Mouse (Mus musculus): ENCODE measurements at regions not wholly inside any gene's neighbourhood (a gene's known extent, or its start where the extent isn't known, plus 50 kb on each side); places are given as distances from the start of the nearest gene placed in this dataset.

- H3K4me1 ChIP-seq (ENCODE audit: control insufficient read depth in 2 of 2, insufficient read depth in 2 of 2, low read length in 2 of 2, poor library complexity in 1 of 2) = no peaks in the 10 kb centered on the region
- no peaks in the 10 kb centered on the region for H3K36me3 ChIP-seq (ENCODE audit: control insufficient read depth, insufficient read depth, low read length, poor library complexity, severe bottlenecking)
- H3K4me3 ChIP-seq (ENCODE audit: insufficient read depth in 1 of 2, low read depth in 1 of 2, low read length in 2 of 2, poor library complexity in 1 of 2, severe bottlenecking in 1 of 2) = no peak overlapping the region
- TF ChIP-seq ZC3H11A (IDR thresholded peaks at IDR 0.05; ENCODE audit: borderline replicate concordance, low read depth, low read length) (no peak), CHD2 (IDR thresholded peaks at IDR 0.05; ENCODE audit: low read depth, low read length) (no peak), ZNF384 (IDR thresholded peaks at IDR 0.05; ENCODE audit: low read depth, low read length) (no peak), HCFC1 (IDR thresholded peaks at IDR 0.05; ENCODE audit: borderline replicate concordance, insufficient read depth, low read length) (no peak), MAFK (IDR thresholded peaks at IDR 0.05; ENCODE audit: insufficient read depth, low read depth, low read length) (no peak)
- in situ Hi-C loops (cut with MboI; ENCODE audit: low sequenced_read_pairs in 2 of 2, unreplicated experiment in 2 of 2) = no loop called here
- no peak overlapping the region for H3K9ac ChIP-seq (ENCODE audit: insufficient read depth, low read depth, low read length, poor library complexity, severe bottlenecking)
- H3K27ac ChIP-seq (ENCODE audit: insufficient read depth, low read depth, low read length, poor library complexity, severe bottlenecking) = no peak overlapping the region
- DNase-seq (ENCODE audit: low read depth, low spot score) = no peak
- H3K9me3 ChIP-seq (ENCODE audit: control insufficient read depth, insufficient read depth, low read depth, low read length) = no peaks in the 10 kb centered on the region
Observed at GRCm38 (mm10) chr10:47185487-47185886, 1607.9 kb downstream of the Hace1 start.

GRCm38 (mm10) chr10:47216204-47216603 is 1638.6 kb downstream of the Hace1 start:
- H3K4me1 ChIP-seq (ENCODE audit: control insufficient read depth in 2 of 2, insufficient read depth in 2 of 2, low read length in 2 of 2, poor library complexity in 1 of 2) = no peaks in the 10 kb centered on the region
- no peak overlapping the region for H3K27ac ChIP-seq (ENCODE audit: insufficient read depth, low read depth, low read length, poor library complexity, severe bottlenecking)
- H3K4me3 ChIP-seq (ENCODE audit: insufficient read depth in 1 of 2, low read depth in 1 of 2, low read length in 2 of 2, poor library complexity in 1 of 2, severe bottlenecking in 1 of 2) = no peak overlapping the region
- no peak for DNase-seq (ENCODE audit: low read depth, low spot score)
- no peak for TF ChIP-seq ZC3H11A (IDR thresholded peaks at IDR 0.05; ENCODE audit: borderline replicate concordance, low read depth, low read length)
- TF ChIP-seq MAFK (IDR thresholded peaks at IDR 0.05; ENCODE audit: insufficient read depth, low read depth, low read length) = no peak
- no peak for TF ChIP-seq HCFC1 (IDR thresholded peaks at IDR 0.05; ENCODE audit: borderline replicate concordance, insufficient read depth, low read length)
- no peak for TF ChIP-seq CHD2 (IDR thresholded peaks at IDR 0.05; ENCODE audit: low read depth, low read length)
- no peak for TF ChIP-seq ZNF384 (IDR thresholded peaks at IDR 0.05; ENCODE audit: low read depth, low read length)
- H3K36me3 ChIP-seq (ENCODE audit: control insufficient read depth, insufficient read depth, low read length, poor library complexity, severe bottlenecking) = no peaks in the 10 kb centered on the region
- no peaks in the 10 kb centered on the region for H3K9me3 ChIP-seq (ENCODE audit: control insufficient read depth, insufficient read depth, low read depth, low read length)
- no peak overlapping the region for H3K9ac ChIP-seq (ENCODE audit: insufficient read depth, low read depth, low read length, poor library complexity, severe bottlenecking)
- in situ Hi-C loops (cut with MboI; ENCODE audit: low sequenced_read_pairs in 2 of 2, unreplicated experiment in 2 of 2) = no loop called here

- Histone ChIP-seq H3K27ac (ENCODE audit: insufficient read depth, low read depth, low read length, poor library complexity, severe bottlenecking) (no peak overlapping the region), H3K4me1 (ENCODE audit: control insufficient read depth in 2 of 2, insufficient read depth in 2 of 2, low read length in 2 of 2, poor library complexity in 1 of 2) (no peaks in the 10 kb centered on the region), H3K9ac (ENCODE audit: insufficient read depth, low read depth, low read length, poor library complexity, severe bottlenecking) (no peak overlapping the region), H3K36me3 (ENCODE audit: control insufficient read depth, insufficient read depth, low read length, poor library complexity, severe bottlenecking) (no peaks in the 10 kb centered on the region), H3K4me3 (ENCODE audit: insufficient read depth in 1 of 2, low read depth in 1 of 2, low read length in 2 of 2, poor library complexity in 1 of 2, severe bottlenecking in 1 of 2) (no peak overlapping the region), H3K9me3 (ENCODE audit: control insufficient read depth, insufficient read depth, low read depth, low read length) (no peaks in the 10 kb centered on the region)
- TF ChIP-seq HCFC1 (IDR thresholded peaks at IDR 0.05; ENCODE audit: borderline replicate concordance, insufficient read depth, low read length) = no peak
- TF ChIP-seq ZNF384 (IDR thresholded peaks at IDR 0.05; ENCODE audit: low read depth, low read length) = no peak
- TF ChIP-seq ZC3H11A (IDR thresholded peaks at IDR 0.05; ENCODE audit: borderline replicate concordance, low read depth, low read length) = no peak
- no peak for TF ChIP-seq CHD2 (IDR thresholded peaks at IDR 0.05; ENCODE audit: low read depth, low read length)
- no peak for TF ChIP-seq MAFK (IDR thresholded peaks at IDR 0.05; ENCODE audit: insufficient read depth, low read depth, low read length)
- DNase-seq (ENCODE audit: low read depth, low spot score) = no peak
- in situ Hi-C loops (cut with MboI; ENCODE audit: low sequenced_read_pairs in 2 of 2, unreplicated experiment in 2 of 2) = no loop called here
Observed at GRCm38 (mm10) chr10:47263039-47263438, 1685.4 kb downstream of the Hace1 start.

- H3K4me1 ChIP-seq (ENCODE audit: control insufficient read depth in 2 of 2, insufficient read depth in 2 of 2, low read length in 2 of 2, poor library complexity in 1 of 2) = no peaks in the 10 kb centered on the region
- no peaks in the 10 kb centered on the region for H3K36me3 ChIP-seq (ENCODE audit: control insufficient read depth, insufficient read depth, low read length, poor library complexity, severe bottlenecking)
- in situ Hi-C loops (cut with MboI; ENCODE audit: low sequenced_read_pairs in 2 of 2, unreplicated experiment in 2 of 2) = no loop called here
- H3K4me3 ChIP-seq (ENCODE audit: insufficient read depth in 1 of 2, low read depth in 1 of 2, low read length in 2 of 2, poor library complexity in 1 of 2, severe bottlenecking in 1 of 2) = no peak overlapping the region
- peak; percentile 59 for DNase-seq (ENCODE audit: low read depth, low spot score)
- no peaks in the 10 kb centered on the region for H3K9me3 ChIP-seq (ENCODE audit: control insufficient read depth, insufficient read depth, low read depth, low read length)
- no peak overlapping the region for H3K27ac ChIP-seq (ENCODE audit: insufficient read depth, low read depth, low read length, poor library complexity, severe bottlenecking)
- no peak overlapping the region for H3K9ac ChIP-seq (ENCODE audit: insufficient read depth, low read depth, low read length, poor library complexity, severe bottlenecking)
- TF ChIP-seq ZC3H11A (IDR thresholded peaks at IDR 0.05; ENCODE audit: borderline replicate concordance, low read depth, low read length) (no peak), ZNF384 (IDR thresholded peaks at IDR 0.05; ENCODE audit: low read depth, low read length) (no peak)
Observed at GRCm38 (mm10) chr10:47285700-47286099, 1708.1 kb downstream of the Hace1 start.

DNA sequence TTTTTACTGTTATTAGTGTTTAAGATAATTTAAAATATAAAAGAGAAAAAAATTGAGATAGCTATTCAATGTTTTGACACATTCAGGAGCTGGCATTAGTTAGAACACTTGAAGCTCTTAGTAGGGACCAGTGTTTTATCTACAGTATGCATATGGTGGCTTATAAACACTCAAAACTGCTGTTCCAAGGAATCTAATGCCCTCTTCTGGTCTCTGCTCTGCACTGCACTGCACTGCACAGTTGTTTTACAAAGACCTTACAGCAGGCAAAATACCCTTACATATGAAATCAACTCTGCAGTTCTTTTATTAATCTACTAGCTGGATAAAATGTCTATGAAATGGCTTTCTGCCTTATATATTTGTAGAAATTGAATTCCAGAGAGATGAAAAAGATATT is 1722.5 kb downstream of the Hace1 start:
- no peak for DNase-seq (ENCODE audit: low read depth, low spot score)
- TF ChIP-seq ZC3H11A (IDR thresholded peaks at IDR 0.05; ENCODE audit: borderline replicate concordance, low read depth, low read length) (0 out of 2 replicates have a peak, but pooled peaks have one; percentile 22), MAFK (IDR thresholded peaks at IDR 0.05; ENCODE audit: insufficient read depth, low read depth, low read length) (no peak)
- no peak overlapping the region for H3K4me3 ChIP-seq (ENCODE audit: insufficient read depth in 1 of 2, low read depth in 1 of 2, low read length in 2 of 2, poor library complexity in 1 of 2, severe bottlenecking in 1 of 2)
- H3K9me3 ChIP-seq (ENCODE audit: control insufficient read depth, insufficient read depth, low read depth, low read length) = no peaks in the 10 kb centered on the region
- in situ Hi-C loops (cut with MboI; ENCODE audit: low sequenced_read_pairs in 2 of 2, unreplicated experiment in 2 of 2) = no loop called here
- H3K9ac ChIP-seq (ENCODE audit: insufficient read depth, low read depth, low read length, poor library complexity, severe bottlenecking) = no peak overlapping the region
- H3K36me3 ChIP-seq (ENCODE audit: control insufficient read depth, insufficient read depth, low read length, poor library complexity, severe bottlenecking) = no peaks in the 10 kb centered on the region
- H3K4me1 ChIP-seq (ENCODE audit: control insufficient read depth in 2 of 2, insufficient read depth in 2 of 2, low read length in 2 of 2, poor library complexity in 1 of 2) = no peaks in the 10 kb centered on the region
- no peak overlapping the region for H3K27ac ChIP-seq (ENCODE audit: insufficient read depth, low read depth, low read length, poor library complexity, severe bottlenecking)
